In the genomic region with DNA sequence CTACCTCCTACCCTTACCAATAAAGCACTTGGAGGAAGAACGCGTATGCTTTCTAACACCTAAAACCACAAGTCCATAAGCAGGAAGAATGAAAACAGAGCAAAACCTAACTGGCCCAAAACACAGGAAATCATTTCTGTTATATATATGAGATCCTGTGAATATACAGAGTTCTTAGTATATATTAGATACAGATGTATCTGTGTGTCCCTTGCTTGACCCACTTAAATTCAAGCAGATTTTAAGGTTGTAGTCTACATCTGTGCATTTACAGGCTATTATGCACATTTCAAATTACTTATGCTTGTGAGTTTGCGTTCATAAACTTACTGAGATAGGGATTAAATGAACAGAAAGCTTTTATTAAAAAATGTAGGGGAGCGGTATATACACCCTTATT, we compare ENCODE assay signal across 27 mouse cellular contexts.
"Had no signal": no experiment of that assay in that cellular context is flagged by ENCODE, and none has a peak within 500 bp of the region (broad histone marks: within the 10 kb centered on the region; RNA-seq: fewer than 3 reads in every experiment).

No protein-coding gene starts in this region.

- ATAC-seq: forebrain, embryonic 13.5 days; forebrain, embryonic 14.5 days; forebrain, embryonic 15.5 days; forebrain, embryonic 16.5 days had no signal

- H3K4me2 ChIP-seq: embryonic facial prominence, embryonic 12.5 days; embryonic facial prominence, embryonic 13.5 days; embryonic facial prominence, embryonic 15.5 days; forebrain, embryonic 12.5 days; forebrain, embryonic 13.5 days; forebrain, embryonic 15.5 days had no signal

- DNase-seq: cerebellum, adult 2 months; cerebellum, adult 8-10 months; cerebellum, adult 9-10 months; cerebellum, adult 9-11 months; cerebellum, postnatal 10 days; cerebellum, postnatal 14 days; cerebellum, postnatal 25 days; cerebellum, postnatal 36 days; embryo, embryonic 11 days; forebrain, postnatal 0 days; gastrocnemius, adult 2 months; gastrocnemius, postnatal 10 days; gastrocnemius, postnatal 14 days; gastrocnemius, postnatal 36 days; heart, adult 11 months; heart, adult 18-20 months; heart, adult 2 months had no signal

- H3K27me3 ChIP-seq: embryonic facial prominence, embryonic 12.5 days; embryonic facial prominence, embryonic 15.5 days; forebrain, embryonic 12.5 days; forebrain, embryonic 13.5 days; forebrain, embryonic 15.5 days had no signal

- H3K36me3 ChIP-seq: embryonic facial prominence, embryonic 12.5 days; embryonic facial prominence, embryonic 13.5 days; embryonic facial prominence, embryonic 15.5 days; forebrain, embryonic 12.5 days; forebrain, embryonic 15.5 days had no signal

- H3K9me3 ChIP-seq: embryonic facial prominence, embryonic 12.5 days; embryonic facial prominence, embryonic 13.5 days; embryonic facial prominence, embryonic 15.5 days; forebrain, embryonic 15.5 days had no signal

- H3K4me1 ChIP-seq: embryonic facial prominence, embryonic 13.5 days; embryonic facial prominence, embryonic 15.5 days had no signal

- H3K27ac ChIP-seq: embryonic facial prominence, embryonic 12.5 days; embryonic facial prominence, embryonic 13.5 days; embryonic facial prominence, embryonic 15.5 days; forebrain, embryonic 12.5 days; forebrain, embryonic 13.5 days; forebrain, embryonic 15.5 days; gastrocnemius, adult 2 months; heart, adult 2 months had no signal

- H3K4me3 ChIP-seq: embryonic facial prominence, embryonic 12.5 days; embryonic facial prominence, embryonic 13.5 days; embryonic facial prominence, embryonic 15.5 days; erythroblast, embryonic 14.5 days; forebrain, embryonic 10.5 days; forebrain, embryonic 12.5 days; forebrain, embryonic 13.5 days; forebrain, embryonic 15.5 days; gastrocnemius, adult 2 months; heart, adult 2 months had no signal

- H3K9ac ChIP-seq: embryonic facial prominence, embryonic 12.5 days; embryonic facial prominence, embryonic 13.5 days; embryonic facial prominence, embryonic 15.5 days; forebrain, embryonic 12.5 days; forebrain, embryonic 13.5 days; forebrain, embryonic 15.5 days; forebrain, postnatal 0 days had no signal
